Mouse (Mus musculus) forebrain, embryonic 12.5 days (tissue): ENCODE measurements around the gene Grsf1. TPM values are rescaled to one million over a fixed set of nuclear protein-coding genes. Genes with fewer than 3 reads are reported as not detected.

ENCODE experiments used
- ATAC-seq: fragments of 200-750 bp; cut with Nextera tagmentation; 2 replicates; pipeline ENCODE4 v1.8.0; 2017; ENCODE audit warnings: moderate TSS enrichment; ENCODE audit not compliant: low FRiP score
- H3K27ac ChIP-seq: fragments of 300-500 bp; sonication (generic); 2 replicates; pipeline ENCODE4 v1.5.1; 2016; ENCODE audit warnings: mild to moderate bottlenecking
- H3K27me3 ChIP-seq: fragments of 300-500 bp; sonication (generic); 2 replicates; pipeline ENCODE4 v1.6.1; 2016; ENCODE audit warnings: mild to moderate bottlenecking
- H3K36me3 ChIP-seq: fragments of 300-500 bp; sonication (generic); replicated peaks from 2 replicates; pipeline ENCODE4 v1.6.1; 2016; ENCODE audit warnings: mild to moderate bottlenecking
- H3K4me1 ChIP-seq: fragments of 300-500 bp; sonication (generic); 2 replicates; pipeline ENCODE4 v1.6.1; 2016
- H3K4me2 ChIP-seq: fragments of 300-500 bp; sonication (generic); 2 replicates; pipeline ENCODE4 v1.6.1; 2016; ENCODE audit warnings: mild to moderate bottlenecking, moderate library complexity
- H3K4me3 ChIP-seq: fragments of 300-500 bp; sonication (generic); replicated peaks from 2 replicates; pipeline ENCODE4 v1.5.1; 2016; ENCODE audit warnings: mild to moderate bottlenecking
- H3K9ac ChIP-seq: fragments of 300-500 bp; sonication (generic); 2 replicates; pipeline ENCODE4 v1.6.1; 2016; ENCODE audit warnings: mild to moderate bottlenecking
- H3K9me3 ChIP-seq: fragments of 300-500 bp; sonication (generic); 2 replicates; pipeline ENCODE4 v1.6.1; 2016
- WGBS: fragments of 180-500 bp; shearing (Covaris S2); methylation state at CpG from one replicate; pipeline ENCODE4 v1.1.7; 2016; 5-methylcytosine and 5-hydroxymethylcytosine counted together
- polyA plus RNA-seq: library from polyadenylated mRNA; unstranded; fragments of >200 nt; fragmentation: Nextera tagmentation; extraction: Ambion mirVana; gene quantifications from 2 replicates; pipeline ENCODE4 v1.2.1, GENCODE M21; 2016

Grsf1 gene
- 99.9 and 103 TPM in 2 replicates for polyA plus RNA-seq

GRCm38 (mm10) chr5:88675443-88676387, at the start of gene Grsf1:
Grsf1 (minus strand) TSS chr5:88676171.
- 0% methylated on average over 88 of the region's 127 CpGs for WGBS
- ATAC-seq, result peak; percentile 92

GRCm38 (mm10) chr5:88724030-88724429, 48.1 kb upstream of the Grsf1 start:
- Histone ChIP-seq H3K9me3 (no peaks in the 10 kb centered on the region), H3K27me3 (no peaks in the 10 kb centered on the region), H3K4me2 (no peak overlapping the region), H3K27ac (no peak overlapping the region), H3K9ac (no peak overlapping the region), H3K4me1 (peaks cover 29% of the 10 kb centered on the region), H3K36me3 (no peaks in the 10 kb centered on the region), H3K4me3 (no peak overlapping the region)
- no peak for ATAC-seq
- WGBS, result 78% methylated on average over 3 of the region's 3 CpGs

More at GRCm38 (mm10) chr5:88675443-88676387, at the start of gene Grsf1:
- Histone ChIP-seq H3K4me3 (peak within 1 kb of the TSS; percentile 97), H3K4me2 (peak within 1 kb of the TSS; percentile 74), H3K9me3 (no peaks in the 10 kb centered on the region), H3K27ac (peak within 1 kb of the TSS; percentile 99), H3K4me1 (peaks cover 31% of the 10 kb centered on the region), H3K36me3 (peaks cover 15% of the 10 kb centered on the region), H3K9ac (peak within 1 kb of the TSS; percentile 96), H3K27me3 (no peaks in the 10 kb centered on the region)

- no peaks in the 10 kb centered on the region for H3K36me3 ChIP-seq
- no peaks in the 10 kb centered on the region for H3K27me3 ChIP-seq
- H3K27ac ChIP-seq, result no peak overlapping the region
- peaks cover 29% of the 10 kb centered on the region for H3K4me1 ChIP-seq
- H3K4me2 ChIP-seq, result peak overlapping the region; percentile 96
- peak overlapping the region; percentile 96 for H3K9ac ChIP-seq
- H3K9me3 ChIP-seq, result no peaks in the 10 kb centered on the region
- H3K4me3 ChIP-seq, result peak overlapping the region; percentile 97
- 30% methylated on average over 4 of the region's 4 CpGs for WGBS
- ATAC-seq, result no peak
Measured at GRCm38 (mm10) chr5:88722213-88722600, 46.2 kb upstream of the Grsf1 start.

- ATAC-seq, result 0 out of 2 replicates have a peak, but pooled peaks have one; percentile 23
- Histone ChIP-seq H3K9me3 (no peaks in the 10 kb centered on the region), H3K9ac (peak overlapping the region; percentile 96), H3K27me3 (no peaks in the 10 kb centered on the region), H3K27ac (peak overlapping the region; percentile 95; the same call in 1 of the 2 replicates), H3K4me2 (peak overlapping the region; percentile 96), H3K4me1 (peaks cover 29% of the 10 kb centered on the region), H3K36me3 (no peaks in the 10 kb centered on the region), H3K4me3 (peak overlapping the region; percentile 97)
- WGBS, result 3% methylated on average over 31 of the region's 31 CpGs
Measured at GRCm38 (mm10) chr5:88721565-88722212, 45.7 kb upstream of the Grsf1 start.

DNA sequence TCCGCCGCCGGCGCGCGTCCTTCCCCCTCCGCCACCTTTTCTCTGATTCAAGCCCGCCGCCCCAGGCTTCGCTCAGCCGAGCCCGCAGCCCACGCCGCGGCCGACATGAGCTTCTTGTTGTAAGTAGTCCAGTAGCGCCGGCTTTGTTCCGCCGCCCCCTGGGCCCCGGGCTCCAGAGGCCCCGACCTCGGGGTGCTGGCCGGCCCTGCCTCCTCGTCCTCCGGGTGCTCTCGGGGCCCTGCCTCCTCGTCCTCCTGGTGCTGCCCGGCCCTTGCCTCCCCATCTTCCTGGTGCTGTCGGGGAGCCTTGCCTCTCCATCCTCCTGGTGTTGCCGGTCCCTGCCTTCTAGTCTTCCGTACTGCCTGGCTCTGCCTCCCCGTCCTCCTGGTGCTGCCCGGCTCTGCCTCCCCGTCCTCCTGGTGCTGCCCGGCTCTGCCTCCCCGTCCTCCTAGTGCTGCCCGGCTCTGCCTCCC, 45.1 kb upstream of the Grsf1 start:
- ATAC-seq, result peak; percentile 82
- no peaks in the 10 kb centered on the region for H3K36me3 ChIP-seq
- peaks cover 29% of the 10 kb centered on the region for H3K4me1 ChIP-seq
- no peaks in the 10 kb centered on the region for H3K9me3 ChIP-seq
- H3K9ac ChIP-seq, result peak overlapping the region; percentile 96
- WGBS, result under 1% methylated on average over 38 of the region's 38 CpGs
- peak overlapping the region; percentile 96 for H3K4me2 ChIP-seq
- H3K27me3 ChIP-seq, result no peaks in the 10 kb centered on the region
- peak overlapping the region; percentile 95 for H3K27ac ChIP-seq
- H3K4me3 ChIP-seq, result peak overlapping the region; percentile 97

DNA sequence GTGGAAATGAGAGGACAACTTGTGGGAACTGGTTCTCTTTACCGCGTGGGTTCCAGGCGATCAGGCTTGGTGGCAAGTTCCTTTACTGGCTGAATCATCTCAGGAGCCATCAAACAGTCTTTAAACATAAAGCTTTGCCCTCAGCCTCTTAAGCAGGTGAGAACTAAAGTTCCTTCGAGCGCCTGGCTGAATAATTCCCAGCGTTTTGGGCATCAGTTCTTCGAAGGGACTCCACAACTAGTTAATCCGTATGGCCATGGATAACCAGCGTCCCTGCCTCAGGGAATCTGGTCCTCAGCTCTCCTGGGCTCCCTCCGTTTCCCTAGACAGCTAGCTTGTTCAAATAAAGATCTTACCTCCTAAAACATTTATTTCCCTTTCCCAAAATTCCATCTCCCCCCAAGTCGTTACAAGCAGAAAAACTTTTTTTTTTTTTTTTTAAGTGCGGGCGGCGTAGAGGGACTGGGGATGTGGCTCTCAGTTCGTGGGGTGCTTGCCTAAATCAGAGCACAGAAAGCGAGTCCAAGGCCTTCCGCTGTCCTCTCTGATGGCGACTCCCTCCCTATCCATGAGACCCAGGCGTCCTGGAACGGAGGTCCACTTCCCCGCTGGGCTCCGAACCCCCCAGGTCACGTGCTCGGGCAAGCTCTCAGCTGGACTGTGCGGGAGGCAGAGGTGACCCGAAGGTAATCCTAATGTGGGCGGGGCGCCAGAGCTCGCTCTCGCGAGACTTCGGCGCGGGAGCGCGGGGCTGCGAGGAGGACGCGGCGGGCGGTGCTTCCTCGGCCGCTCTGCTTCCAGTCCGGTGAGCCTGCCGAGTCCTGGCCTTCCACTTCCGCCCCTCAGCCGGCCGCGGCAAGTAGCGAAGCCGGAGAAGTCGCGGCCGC, 44.4 kb upstream of the Grsf1 start, which contains the start of gene Mob1b:
Gene Mob1b, plus strand, starts transcription at position 740 of the 887 bp plus-strand sequence.
- H3K4me2 ChIP-seq, result peak within 1 kb of the TSS; percentile 96
- H3K27me3 ChIP-seq, result no peaks in the 10 kb centered on the region
- peak within 1 kb of the TSS; percentile 97 for H3K4me3 ChIP-seq
- H3K9me3 ChIP-seq, result no peaks in the 10 kb centered on the region
- WGBS, result 1% methylated on average over 44 of the region's 54 CpGs
- peaks cover 29% of the 10 kb centered on the region for H3K4me1 ChIP-seq
- H3K27ac ChIP-seq, result peak within 1 kb of the TSS; percentile 95
- H3K36me3 ChIP-seq, result no peaks in the 10 kb centered on the region
- peak; percentile 97 for ATAC-seq
- peak within 1 kb of the TSS; percentile 96 for H3K9ac ChIP-seq

- H3K4me1 ChIP-seq, result peaks cover 11% of the 10 kb centered on the region
- no peak overlapping the region for H3K9ac ChIP-seq
- ATAC-seq, result no peak
- no peaks in the 10 kb centered on the region for H3K27me3 ChIP-seq
- no peak overlapping the region for H3K27ac ChIP-seq
- H3K36me3 ChIP-seq, result no peaks in the 10 kb centered on the region
- WGBS, result 75% methylated on average over 2 of the region's 2 CpGs
- H3K4me3 ChIP-seq, result no peak overlapping the region
- H3K9me3 ChIP-seq, result no peaks in the 10 kb centered on the region
- no peak overlapping the region for H3K4me2 ChIP-seq
Measured at GRCm38 (mm10) chr5:88716983-88717382, 41.0 kb upstream of the Grsf1 start.

GRCm38 (mm10) chr5:88712328-88712727, 36.4 kb upstream of the Grsf1 start:
- ATAC-seq, result no peak
- Histone ChIP-seq H3K4me2 (no peak overlapping the region), H3K27ac (no peak overlapping the region), H3K9ac (no peak overlapping the region), H3K36me3 (no peaks in the 10 kb centered on the region), H3K27me3 (no peaks in the 10 kb centered on the region), H3K4me1 (peaks cover 20% of the 10 kb centered on the region), H3K4me3 (no peak overlapping the region), H3K9me3 (no peaks in the 10 kb centered on the region)
- WGBS, result 68% methylated on average over 6 of the region's 6 CpGs

- H3K4me1 ChIP-seq, result peaks cover 20% of the 10 kb centered on the region
- H3K4me3 ChIP-seq, result no peak overlapping the region
- no peak overlapping the region for H3K27ac ChIP-seq
- no peaks in the 10 kb centered on the region for H3K27me3 ChIP-seq
- ATAC-seq, result no peak
- H3K9ac ChIP-seq, result no peak overlapping the region
- no peak overlapping the region for H3K4me2 ChIP-seq
- no peaks in the 10 kb centered on the region for H3K9me3 ChIP-seq
- 20% methylated on average over 10 of the region's 10 CpGs for WGBS
- no peaks in the 10 kb centered on the region for H3K36me3 ChIP-seq
Measured at GRCm38 (mm10) chr5:88711618-88712224, 35.8 kb upstream of the Grsf1 start.

DNA sequence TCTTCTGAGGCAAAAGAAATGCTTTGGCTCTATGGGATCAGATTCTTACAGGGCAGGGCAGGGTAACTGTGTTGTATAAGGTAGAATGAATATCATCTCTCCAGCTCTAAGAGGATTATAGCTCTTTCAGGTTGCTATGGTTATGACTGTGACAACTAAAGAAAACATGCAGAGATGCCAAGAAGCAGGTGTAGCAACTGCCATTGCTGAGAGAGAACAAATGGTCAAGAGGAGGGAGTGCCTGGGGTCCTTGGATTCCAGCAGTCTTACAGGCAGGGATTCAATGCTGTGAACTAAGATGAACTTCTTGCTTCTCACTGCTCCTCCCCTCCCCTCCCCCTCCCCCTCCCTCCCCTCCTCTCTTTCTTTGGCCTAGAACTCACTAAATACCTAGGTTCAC, 35.2 kb upstream of the Grsf1 start:
- Histone ChIP-seq H3K27ac (no peak overlapping the region), H3K27me3 (no peaks in the 10 kb centered on the region), H3K4me1 (peaks cover 20% of the 10 kb centered on the region), H3K9me3 (no peaks in the 10 kb centered on the region), H3K9ac (no peak overlapping the region), H3K4me2 (no peak overlapping the region), H3K4me3 (no peak overlapping the region), H3K36me3 (no peaks in the 10 kb centered on the region)
- peak; percentile 33; the same call in 1 of the 2 replicates for ATAC-seq

GRCm38 (mm10) chr5:88703551-88703950, 27.6 kb upstream of the Grsf1 start:
- H3K27ac ChIP-seq, result no peak overlapping the region
- no peaks in the 10 kb centered on the region for H3K9me3 ChIP-seq
- H3K27me3 ChIP-seq, result no peaks in the 10 kb centered on the region
- no peak overlapping the region for H3K9ac ChIP-seq
- H3K36me3 ChIP-seq, result no peaks in the 10 kb centered on the region
- no peak overlapping the region for H3K4me3 ChIP-seq
- no peak overlapping the region for H3K4me2 ChIP-seq
- 78% methylated on average over 4 of the region's 4 CpGs for WGBS
- ATAC-seq, result no peak
- H3K4me1 ChIP-seq, result no peaks in the 10 kb centered on the region
